Mouse (Mus musculus): Measurements from ENCODE around the gene Btbd6.

The Btbd6 gene
- long read RNA-seq, experiment 1, partial matches to known transcripts, result 1 of 8 reads
- long read RNA-seq, experiment 1, other reads (novel, unspliced or antisense), result 1 of 8 reads
- long read RNA-seq, experiment 2, transcript Btbd6-202 (5 exons, 1,975 nt), result major isoform, 5 of 10 reads
- long read RNA-seq, experiment 2, partial matches to known transcripts, result 1 of 10 reads
- long read RNA-seq, experiment 2, other reads (novel, unspliced or antisense), result 1 of 10 reads

- intact Hi-C loops (cut with DNase I), result no loop called here
These were observed at the start of gene Btbd6 for GRCm38 (mm10) chr12:112976371-112977073. Btbd6 (plus strand) TSS chr12:112976482.

GRCm38 (mm10) chr12:112927265-112927664 is 49.0 kb upstream of the Btbd6 start:
- intact Hi-C loops (cut with DNase I), result loop anchor here (5.0 kb wide), 1 partner anchor 50 kb away; no protein-coding TSS in a partner anchor

GRCm38 (mm10) chr12:112928401-112929241 is 47.7 kb upstream of the Btbd6 start:
- intact Hi-C loops (cut with DNase I), result loop anchor here (5.0 kb wide), 1 partner anchor 51 kb away; no protein-coding TSS in a partner anchor

- intact Hi-C loops (cut with DNase I), result loop anchor here (5.0 kb wide), 1 partner anchor 52 kb away; no protein-coding TSS in a partner anchor
These were observed 46.5 kb upstream of the Btbd6 start, which contains the start of gene Jag2 for GRCm38 (mm10) chr12:112929562-112930352. Jag2 (minus strand) TSS chr12:112929776.

- intact Hi-C loops (cut with DNase I), result no loop called here
These were observed 43.6 kb upstream of the Btbd6 start for GRCm38 (mm10) chr12:112932647-112933046.

- intact Hi-C loops (cut with DNase I), result no loop called here
These were observed 38.4 kb upstream of the Btbd6 start for GRCm38 (mm10) chr12:112937906-112938305.

GRCm38 (mm10) chr12:112938366-112938765 is 37.9 kb upstream of the Btbd6 start:
- intact Hi-C loops (cut with DNase I), result no loop called here

- intact Hi-C loops (cut with DNase I), result no loop called here
These were observed 37.3 kb upstream of the Btbd6 start for GRCm38 (mm10) chr12:112938873-112939565.

GRCm38 (mm10) chr12:112940238-112940637 is 36.0 kb upstream of the Btbd6 start:
- intact Hi-C loops (cut with DNase I), result loop anchor here (5.0 kb wide), 1 partner anchor 63 kb away; no protein-coding TSS in a partner anchor

- intact Hi-C loops (cut with DNase I), result loop anchor here (5.0 kb wide), 1 partner anchor 63 kb away; no protein-coding TSS in a partner anchor
These were observed 35.6 kb upstream of the Btbd6 start for GRCm38 (mm10) chr12:112940710-112941109.

- intact Hi-C loops (cut with DNase I), result loop anchor here (5.0 kb wide), 1 partner anchor 64 kb away; no protein-coding TSS in a partner anchor
These were observed 35.0 kb upstream of the Btbd6 start for GRCm38 (mm10) chr12:112941156-112941775.

GRCm38 (mm10) chr12:112941776-112942713 is 34.2 kb upstream of the Btbd6 start, which contains the start of gene Nudt14:
Nudt14 (minus strand) TSS chr12:112942124.
- intact Hi-C loops (cut with DNase I), result loop anchor here (5.0 kb wide), 1 partner anchor 65 kb away; no protein-coding TSS in a partner anchor

GRCm38 (mm10) chr12:112943669-112944068 is 32.6 kb upstream of the Btbd6 start:
- intact Hi-C loops (cut with DNase I), result loop anchor here (5.0 kb wide), 1 partner anchor 66 kb away; no protein-coding TSS in a partner anchor

GRCm38 (mm10) chr12:112947307-112947706 is 29.0 kb upstream of the Btbd6 start:
- intact Hi-C loops (cut with DNase I), result no loop called here

- intact Hi-C loops (cut with DNase I), result no loop called here
These were observed 26.1 kb upstream of the Btbd6 start for GRCm38 (mm10) chr12:112950040-112950760.

- intact Hi-C loops (cut with DNase I), result no loop called here
These were observed 25.5 kb upstream of the Btbd6 start for GRCm38 (mm10) chr12:112950761-112951129.

GRCm38 (mm10) chr12:112951150-112951842 is 25.0 kb upstream of the Btbd6 start:
- intact Hi-C loops (cut with DNase I), result no loop called here

Measured in adrenal gland (tissue).